Mouse (Mus musculus): ENCODE measurements around the gene Cers6.

- TF ChIP-seq CTCF (IDR thresholded peaks at IDR 0.05; ENCODE audit: control insufficient read depth, insufficient read depth, insufficient replicate concordance, low read depth, low read length) (no peak), POLR2A (IDR thresholded peaks at IDR 0.05; ENCODE audit: control insufficient read depth, low read depth, low read length) (no peak)
Observed at GRCm38 (mm10) chr2:68992629-68993028, 131.4 kb downstream of the Cers6 start.
